Mouse (Mus musculus) embryonic facial prominence, embryonic 15.5 days (tissue): ENCODE results near the gene Acpp. TPM values are rescaled to one million over a fixed set of nuclear protein-coding genes. Genes with fewer than 3 reads are reported as not detected.

Source experiments
- ATAC-seq: fragments of 200-750 bp; cut with Nextera tagmentation; 2 replicates; pipeline ENCODE4 v1.8.0; 2017; ENCODE audit warnings: low read depth, moderate TSS enrichment; ENCODE audit not compliant: insufficient number of reproducible peaks, low FRiP score, low TSS enrichment
- H3K27ac ChIP-seq: fragments of 300-500 bp; sonication (generic); replicated peaks from 2 replicates; pipeline ENCODE4 v1.5.1; 2015; ENCODE audit warnings: mild to moderate bottlenecking, inconsistent platforms
- H3K27me3 ChIP-seq: fragments of 300-500 bp; sonication (generic); 2 replicates; pipeline ENCODE4 v1.6.1; 2015; ENCODE audit warnings: inconsistent platforms
- H3K36me3 ChIP-seq: fragments of 300-500 bp; sonication (generic); 2 replicates; pipeline ENCODE4 v1.6.1; 2015; ENCODE audit warnings: mild to moderate bottlenecking, inconsistent platforms
- H3K4me1 ChIP-seq: fragments of 300-500 bp; sonication (generic); 2 replicates; pipeline ENCODE4 v1.6.1; 2015; ENCODE audit warnings: inconsistent platforms
- H3K4me2 ChIP-seq: fragments of 300-500 bp; sonication (generic); replicated peaks from 2 replicates; pipeline ENCODE4 v1.6.1; 2015; ENCODE audit warnings: mild to moderate bottlenecking, inconsistent platforms
- H3K4me3 ChIP-seq: fragments of 300-500 bp; sonication (generic); replicated peaks from 2 replicates; pipeline ENCODE4 v1.5.1; 2015; ENCODE audit warnings: mild to moderate bottlenecking, inconsistent platforms
- H3K9ac ChIP-seq: fragments of 300-500 bp; sonication (generic); 2 replicates; pipeline ENCODE4 v1.6.1; 2015; ENCODE audit warnings: inconsistent platforms
- H3K9me3 ChIP-seq: fragments of 300-500 bp; sonication (generic); replicated peaks from 2 replicates; pipeline ENCODE4 v1.6.1; 2016; ENCODE audit warnings: inconsistent platforms
- WGBS: fragments of 180-500 bp; shearing (Covaris S2); methylation state at CpG from one replicate; pipeline ENCODE4 v1.1.7; 2015; 5-methylcytosine and 5-hydroxymethylcytosine counted together
- polyA plus RNA-seq: library from polyadenylated mRNA; unstranded; fragments of >200 nt; fragmentation: Nextera tagmentation; extraction: Ambion mirVana; gene quantifications from 2 replicates; pipeline ENCODE4 v1.2.1, GENCODE M21; 2015

Acpp gene
- polyA plus RNA-seq, 1 experiment from 2014 or later = 4.3 TPM

DNA sequence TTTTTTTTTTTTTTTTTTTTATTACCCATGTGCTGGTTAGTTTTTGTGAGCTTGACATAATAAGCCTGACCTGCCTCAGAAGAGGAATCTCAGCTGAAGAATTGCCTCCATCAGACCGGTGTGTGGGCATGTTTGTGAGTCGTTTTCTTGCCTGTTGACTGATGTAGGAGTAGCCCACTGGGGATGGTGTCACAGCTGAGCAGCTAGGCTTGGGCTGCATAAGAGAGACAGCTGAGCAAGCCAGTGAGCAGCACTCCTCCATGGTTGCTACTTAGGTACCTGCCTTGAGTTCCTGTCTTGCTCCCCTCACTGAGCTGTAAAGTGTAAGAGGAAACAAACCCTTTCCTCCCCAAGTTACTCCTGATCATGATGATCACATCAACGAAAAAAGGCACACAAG, 67.6 kb downstream of the Acpp start:
- Histone ChIP-seq H3K4me1 (no peaks in the 10 kb centered on the region), H3K27ac (no peak overlapping the region), H3K36me3 (no peaks in the 10 kb centered on the region), H3K27me3 (no peaks in the 10 kb centered on the region), H3K4me3 (no peak overlapping the region), H3K9me3 (no peaks in the 10 kb centered on the region), H3K4me2 (no peak overlapping the region), H3K9ac (no peak overlapping the region)
- no peak for ATAC-seq
- 64% methylated on average over 3 of the region's 3 CpGs for WGBS

- no peak overlapping the region for H3K9ac ChIP-seq
- no peaks in the 10 kb centered on the region for H3K27me3 ChIP-seq
- ATAC-seq = 0 out of 2 replicates have a peak, but pooled peaks have one; percentile 11
- no peaks in the 10 kb centered on the region for H3K36me3 ChIP-seq
- no peak overlapping the region for H3K4me3 ChIP-seq
- H3K9me3 ChIP-seq = no peaks in the 10 kb centered on the region
- no peak overlapping the region for H3K27ac ChIP-seq
- no peaks in the 10 kb centered on the region for H3K4me1 ChIP-seq
- 36% methylated on average over 10 of the region's 10 CpGs for WGBS
- H3K4me2 ChIP-seq = no peak overlapping the region
Observed at GRCm38 (mm10) chr9:104269349-104269871, 68.1 kb downstream of the Acpp start.

DNA sequence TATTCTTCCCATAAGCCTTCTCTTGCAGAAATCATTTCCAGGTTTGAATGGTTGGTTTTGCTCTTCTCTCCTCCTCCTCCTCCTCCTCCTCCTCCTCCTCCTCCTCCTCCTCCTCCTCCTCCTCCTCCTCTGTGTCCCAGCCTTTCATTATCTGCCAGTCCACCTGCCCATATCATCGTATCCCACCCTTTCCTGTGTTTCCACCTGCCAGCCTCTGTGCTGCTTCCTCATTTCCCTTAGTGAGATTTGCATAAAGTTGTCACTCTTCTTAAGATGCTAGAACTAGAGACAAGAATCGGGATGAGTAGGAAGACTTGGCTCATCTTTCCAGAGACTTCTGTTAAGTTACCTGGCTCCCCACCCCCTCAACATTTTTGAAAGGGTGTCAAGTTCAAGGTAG, 73.0 kb downstream of the Acpp start:
- no peak overlapping the region for H3K27ac ChIP-seq
- no peak for ATAC-seq
- peaks cover 16% of the 10 kb centered on the region for H3K4me1 ChIP-seq
- H3K27me3 ChIP-seq = no peaks in the 10 kb centered on the region
- H3K4me2 ChIP-seq = no peak overlapping the region
- H3K36me3 ChIP-seq = no peaks in the 10 kb centered on the region
- no peak overlapping the region for H3K4me3 ChIP-seq
- 67% methylated on average over 2 of the region's 2 CpGs for WGBS
- H3K9ac ChIP-seq = no peak overlapping the region
- no peaks in the 10 kb centered on the region for H3K9me3 ChIP-seq

DNA sequence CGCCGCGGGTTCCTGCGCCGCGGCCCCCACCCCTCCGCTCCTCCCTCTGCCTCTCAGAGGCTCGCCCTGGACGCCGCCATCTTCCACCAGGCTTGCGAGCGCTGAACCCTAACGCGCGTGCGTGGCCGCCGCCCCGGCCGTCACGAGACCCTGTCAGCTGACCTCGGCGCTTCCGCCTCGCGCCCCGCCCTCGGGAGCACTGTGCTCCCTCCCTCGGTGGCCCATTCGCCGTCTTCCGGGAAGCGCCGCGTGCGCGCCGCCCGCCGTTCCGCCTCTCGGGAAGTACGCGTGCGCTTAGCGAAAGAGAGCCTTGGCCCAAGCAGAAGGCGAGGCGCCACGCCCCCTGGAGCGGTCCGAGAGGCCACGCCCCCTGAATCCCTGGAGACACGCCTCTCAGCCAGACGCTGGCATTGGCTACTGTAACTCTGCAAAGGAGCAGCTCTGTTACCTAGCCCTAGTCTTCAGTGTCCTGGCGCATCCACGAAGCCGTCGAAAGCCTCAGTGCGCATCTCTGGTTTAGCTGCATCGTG, 74.7 kb downstream of the Acpp start, which contains the start of gene Dnajc13:
Dnajc13 (minus strand) TSS at position 108 of the 530 bp plus-strand sequence.
- H3K36me3 ChIP-seq = no peaks in the 10 kb centered on the region
- no peaks in the 10 kb centered on the region for H3K9me3 ChIP-seq
- peak; percentile 98 for ATAC-seq
- peak within 1 kb of the TSS; percentile 81 for H3K4me2 ChIP-seq
- under 1% methylated on average over 60 of the region's 60 CpGs for WGBS
- peaks cover 16% of the 10 kb centered on the region for H3K4me1 ChIP-seq
- H3K27me3 ChIP-seq = no peaks in the 10 kb centered on the region
- H3K9ac ChIP-seq = peak within 1 kb of the TSS; percentile 94
- H3K4me3 ChIP-seq = peak within 1 kb of the TSS; percentile 96
- peak within 1 kb of the TSS; percentile 88 for H3K27ac ChIP-seq

- H3K4me1 ChIP-seq = peaks cover 18% of the 10 kb centered on the region
- peak overlapping the region; percentile 88 for H3K27ac ChIP-seq
- peak overlapping the region; percentile 81 for H3K4me2 ChIP-seq
- no peaks in the 10 kb centered on the region for H3K27me3 ChIP-seq
- ATAC-seq = peak; percentile 71
- H3K4me3 ChIP-seq = peak overlapping the region; percentile 96
- H3K36me3 ChIP-seq = no peaks in the 10 kb centered on the region
- H3K9ac ChIP-seq = peak overlapping the region; percentile 94
- WGBS = 1% methylated on average over 45 of the region's 46 CpGs
- H3K9me3 ChIP-seq = no peaks in the 10 kb centered on the region
Observed at GRCm38 (mm10) chr9:104262016-104262762, 75.4 kb downstream of the Acpp start.

- H3K36me3 ChIP-seq = no peaks in the 10 kb centered on the region
- no peaks in the 10 kb centered on the region for H3K9me3 ChIP-seq
- no peak overlapping the region for H3K4me3 ChIP-seq
- ATAC-seq = no peak
- H3K27ac ChIP-seq = 0 out of 2 replicates have a peak overlapping the region, but pooled peaks have one; percentile 17
- H3K9ac ChIP-seq = no peak overlapping the region
- peaks cover 19% of the 10 kb centered on the region for H3K4me1 ChIP-seq
- no peak overlapping the region for H3K4me2 ChIP-seq
- WGBS = 36% methylated on average over 4 of the region's 4 CpGs
- no peaks in the 10 kb centered on the region for H3K27me3 ChIP-seq
Observed at GRCm38 (mm10) chr9:104260306-104260705, 77.2 kb downstream of the Acpp start.

GRCm38 (mm10) chr9:104256085-104256484, 81.5 kb downstream of the Acpp start:
- Histone ChIP-seq H3K36me3 (no peaks in the 10 kb centered on the region), H3K4me1 (peaks cover 15% of the 10 kb centered on the region), H3K27me3 (no peaks in the 10 kb centered on the region), H3K4me3 (no peak overlapping the region), H3K9ac (no peak overlapping the region), H3K27ac (no peak overlapping the region), H3K4me2 (no peak overlapping the region), H3K9me3 (no peaks in the 10 kb centered on the region)
- no peak for ATAC-seq
- WGBS = 74% methylated on average over 2 of the region's 2 CpGs

DNA sequence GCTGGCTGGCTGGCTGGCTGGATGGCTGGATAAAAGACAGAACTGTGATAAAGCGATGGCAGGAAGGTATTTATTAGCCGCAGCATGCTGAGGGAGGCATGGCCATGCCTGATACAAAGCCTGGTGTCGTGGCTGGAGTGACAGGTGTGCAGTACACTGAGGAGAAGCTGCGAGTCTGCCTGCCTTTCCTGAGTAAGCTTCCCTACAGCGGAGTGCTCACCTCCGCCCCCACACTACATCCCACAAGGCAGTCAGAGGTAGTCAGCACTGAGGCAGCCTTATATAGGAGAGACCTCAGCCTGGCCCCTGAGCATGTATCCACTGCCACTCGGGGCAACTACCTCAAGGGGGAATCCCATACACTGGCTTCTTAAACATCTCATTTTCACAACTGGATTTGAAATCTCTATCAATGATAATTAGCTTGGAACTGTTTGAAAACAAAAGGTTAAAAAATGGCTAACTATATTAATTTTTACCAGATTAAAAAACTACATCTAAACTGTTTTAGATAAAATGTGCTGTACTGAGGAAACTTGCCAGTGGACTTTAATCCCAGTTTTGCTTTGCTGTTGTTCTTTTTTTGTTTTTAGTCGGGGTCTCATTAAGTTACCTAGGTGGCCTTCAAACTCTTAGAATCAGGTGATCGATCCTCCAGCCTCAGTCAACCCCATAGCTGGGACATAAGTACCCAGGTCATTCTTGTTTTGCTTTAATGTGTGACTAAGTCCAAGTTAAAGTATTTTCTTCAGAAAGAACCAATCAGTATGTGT, 83.0 kb downstream of the Acpp start:
- no peaks in the 10 kb centered on the region for H3K9me3 ChIP-seq

GRCm38 (mm10) chr9:104252637-104253036, 84.9 kb downstream of the Acpp start:
- Histone ChIP-seq H3K4me1 (peaks cover 9% of the 10 kb centered on the region), H3K27ac (no peak overlapping the region), H3K36me3 (no peaks in the 10 kb centered on the region), H3K9ac (no peak overlapping the region), H3K27me3 (no peaks in the 10 kb centered on the region), H3K4me2 (no peak overlapping the region), H3K4me3 (no peak overlapping the region), H3K9me3 (no peaks in the 10 kb centered on the region)
- WGBS = 96% methylated on average over 3 of the region's 3 CpGs
- ATAC-seq = no peak

More for the DNA sequence above, 83.0 kb downstream of the Acpp start:
- Histone ChIP-seq H3K4me1 (peaks cover 9% of the 10 kb centered on the region), H3K4me3 (no peak overlapping the region), H3K9ac (no peak overlapping the region), H3K36me3 (no peaks in the 10 kb centered on the region), H3K27ac (no peak overlapping the region), H3K4me2 (no peak overlapping the region), H3K27me3 (no peaks in the 10 kb centered on the region)
- no peak for ATAC-seq
- 59% methylated on average over 9 of the region's 9 CpGs for WGBS

GRCm38 (mm10) chr9:104251687-104252086, 85.9 kb downstream of the Acpp start:
- no peaks in the 10 kb centered on the region for H3K36me3 ChIP-seq
- H3K4me3 ChIP-seq = no peak overlapping the region
- ATAC-seq = no peak
- H3K9ac ChIP-seq = no peak overlapping the region
- peaks cover 6% of the 10 kb centered on the region for H3K4me1 ChIP-seq
- H3K27ac ChIP-seq = no peak overlapping the region
- no peaks in the 10 kb centered on the region for H3K27me3 ChIP-seq
- 85% methylated on average over 4 of the region's 4 CpGs for WGBS
- no peaks in the 10 kb centered on the region for H3K9me3 ChIP-seq
- H3K4me2 ChIP-seq = no peak overlapping the region

GRCm38 (mm10) chr9:104251111-104251510, 86.4 kb downstream of the Acpp start:
- WGBS = 80% methylated on average over 8 of the region's 8 CpGs
- H3K36me3 ChIP-seq = 0 out of 2 replicates have a peak, but pooled peaks cover 1% of the 10 kb centered on the region
- no peak overlapping the region for H3K27ac ChIP-seq
- H3K4me3 ChIP-seq = no peak overlapping the region
- no peaks in the 10 kb centered on the region for H3K27me3 ChIP-seq
- no peaks in the 10 kb centered on the region for H3K9me3 ChIP-seq
- H3K4me2 ChIP-seq = no peak overlapping the region
- H3K9ac ChIP-seq = no peak overlapping the region
- peaks cover 6% of the 10 kb centered on the region for H3K4me1 ChIP-seq
- no peak for ATAC-seq
